In the genomic region with DNA sequence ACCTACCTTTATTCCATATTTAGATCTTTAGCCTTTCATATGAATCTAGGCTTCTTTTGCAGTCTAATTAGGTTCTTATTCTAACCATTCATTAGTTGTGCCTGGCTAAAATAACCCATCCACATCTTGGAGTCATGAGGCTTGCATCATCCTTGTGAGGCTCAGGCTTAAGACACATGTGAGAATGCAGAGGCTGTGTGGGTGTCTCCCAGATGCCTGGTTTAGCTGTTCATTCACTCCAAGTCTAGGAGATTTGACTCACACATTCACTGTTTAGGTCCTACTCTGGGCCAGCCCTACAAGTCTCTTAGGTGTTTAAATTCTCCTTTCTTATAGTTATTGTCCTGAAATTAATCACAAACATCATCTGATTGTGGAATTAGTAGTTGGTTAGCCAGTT, we compare ENCODE assay signal across 22 mouse cellular contexts. TPM values are rescaled to one million over a fixed set of nuclear protein-coding genes. Genes with fewer than 3 reads are reported as not detected.
"Had no signal": no experiment of that assay in that cellular context is flagged by ENCODE, and none has a peak within 500 bp of the region (broad histone marks: within the 10 kb centered on the region; RNA-seq: fewer than 3 reads in every experiment).

No protein-coding gene starts in this region.

- DNase-seq: liver, embryonic 13.5 days; liver, postnatal 0 days; lung, adult 2 months; lung, postnatal 14 days; lung, postnatal 36 days; midbrain, embryonic 14.5 days; thymus, adult 18-20 months; thymus, postnatal 14 days; thymus, postnatal 36 days had no signal

- H3K36me3 ChIP-seq: liver, embryonic 13.5 days; liver, embryonic 15.5 days; lung, embryonic 15.5 days; midbrain, embryonic 10.5 days; midbrain, embryonic 12.5 days; neural tube, embryonic 12.5 days; stomach, embryonic 15.5 days had no signal

- H3K4me3 ChIP-seq: liver, embryonic 13.5 days; liver, embryonic 15.5 days; lung, embryonic 15.5 days; midbrain, embryonic 10.5 days; midbrain, embryonic 12.5 days; neural tube, embryonic 12.5 days; stomach, embryonic 15.5 days had no signal

- H3K27me3 ChIP-seq: liver, embryonic 13.5 days; liver, embryonic 15.5 days; lung, embryonic 15.5 days; midbrain, embryonic 12.5 days; neural tube, embryonic 12.5 days; stomach, embryonic 15.5 days had no signal

- ATAC-seq: liver, postnatal 0 days; lung, postnatal 0 days; midbrain, embryonic 16.5 days had no signal

- H3K4me2 ChIP-seq: liver, embryonic 11.5 days; liver, embryonic 13.5 days; liver, embryonic 15.5 days; lung, embryonic 15.5 days; midbrain, embryonic 12.5 days; neural tube, embryonic 12.5 days; stomach, embryonic 15.5 days had no signal

RNA-seq across cellular contexts. Expression of a gene that starts 17.3 kb away (rescaled TPM):
- total RNA-seq: megakaryocyte, adult 5-6 weeks; megakaryocyte-erythroid progenitor cell, adult 5-6 weeks; neutrophil, adult 5-6 weeks had no signal
- polyA plus RNA-seq: liver, embryonic 15.5 days; liver, postnatal 0 days; spleen, adult 2 months had no signal
